Mouse (Mus musculus): ENCODE data around the gene 4930503B20Rik. TPM values are rescaled to one million over a fixed set of nuclear protein-coding genes. Genes with fewer than 3 reads are reported as not detected.

Gene 4930503B20Rik
- polyA plus RNA-seq, 1 experiment from 2014 or later: not detected

DNA sequence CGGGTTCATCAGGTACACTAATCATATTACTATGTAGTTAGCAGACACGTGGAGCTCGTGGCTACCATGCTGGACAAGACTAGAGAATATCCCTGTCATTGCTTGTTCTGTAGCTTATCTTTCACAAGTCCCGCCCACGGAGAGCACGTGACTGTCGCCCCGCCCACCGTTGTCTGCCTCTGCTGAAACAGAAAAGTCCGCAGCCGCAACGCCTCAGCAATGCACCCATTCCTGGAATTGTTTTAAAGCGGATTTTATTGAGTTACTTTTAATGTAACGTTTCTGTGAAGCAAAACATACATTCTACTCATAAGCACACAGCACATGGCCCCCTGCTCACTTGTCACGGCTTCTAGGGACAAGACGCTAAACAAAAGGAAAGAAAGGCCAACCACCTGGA, 28.5 kb upstream of the 4930503B20Rik start:
- Histone ChIP-seq H3K4me2 (no peak overlapping the region), H3K27me3 (replicated peaks) (peaks cover 17% of the 10 kb centered on the region), H3K36me3 (no peaks in the 10 kb centered on the region), H3K4me1 (peaks cover 6% of the 10 kb centered on the region), H3K9me3 (replicated peaks) (no peaks in the 10 kb centered on the region), H3K9ac (no peak overlapping the region), H3K4me3 (no peak overlapping the region), H3K27ac (no peak overlapping the region)
- ATAC-seq: no peak
- WGBS (ENCODE audit: insufficient replicate concordance): 82% methylated on average over 16 of the region's 16 CpGs

GRCm38 (mm10) chr3:146676193-146676592, 25.1 kb upstream of the 4930503B20Rik start:
- Histone ChIP-seq H3K36me3 (no peaks in the 10 kb centered on the region), H3K4me1 (no peaks in the 10 kb centered on the region), H3K27ac (no peak overlapping the region), H3K4me2 (no peak overlapping the region), H3K9me3 (replicated peaks) (no peaks in the 10 kb centered on the region), H3K9ac (no peak overlapping the region), H3K4me3 (no peak overlapping the region), H3K27me3 (replicated peaks) (no peaks in the 10 kb centered on the region)
- WGBS (ENCODE audit: insufficient replicate concordance): 63% methylated on average over 4 of the region's 4 CpGs
- no peak for ATAC-seq

- WGBS (ENCODE audit: insufficient replicate concordance): 64% methylated on average over 1 of the region's 1 CpGs
- H3K4me3 ChIP-seq: no peak overlapping the region
- ATAC-seq: no peak
- H3K27ac ChIP-seq: no peak overlapping the region
- no peaks in the 10 kb centered on the region for H3K9me3 ChIP-seq (replicated peaks)
- no peaks in the 10 kb centered on the region for H3K27me3 ChIP-seq (replicated peaks)
- no peaks in the 10 kb centered on the region for H3K4me1 ChIP-seq
- no peaks in the 10 kb centered on the region for H3K36me3 ChIP-seq
- no peak overlapping the region for H3K4me2 ChIP-seq
- H3K9ac ChIP-seq: no peak overlapping the region
These were observed 24.0 kb upstream of the 4930503B20Rik start for GRCm38 (mm10) chr3:146675101-146675500.

- Histone ChIP-seq H3K27me3 (replicated peaks) (no peaks in the 10 kb centered on the region), H3K9ac (no peak overlapping the region), H3K4me3 (no peak overlapping the region), H3K36me3 (no peaks in the 10 kb centered on the region), H3K9me3 (replicated peaks) (no peaks in the 10 kb centered on the region), H3K4me1 (no peaks in the 10 kb centered on the region), H3K4me2 (no peak overlapping the region), H3K27ac (no peak overlapping the region)
- ATAC-seq: no peak
- WGBS (ENCODE audit: insufficient replicate concordance): 54% methylated on average over 2 of the region's 2 CpGs
These were observed 20.0 kb upstream of the 4930503B20Rik start for GRCm38 (mm10) chr3:146671121-146671520.

DNA sequence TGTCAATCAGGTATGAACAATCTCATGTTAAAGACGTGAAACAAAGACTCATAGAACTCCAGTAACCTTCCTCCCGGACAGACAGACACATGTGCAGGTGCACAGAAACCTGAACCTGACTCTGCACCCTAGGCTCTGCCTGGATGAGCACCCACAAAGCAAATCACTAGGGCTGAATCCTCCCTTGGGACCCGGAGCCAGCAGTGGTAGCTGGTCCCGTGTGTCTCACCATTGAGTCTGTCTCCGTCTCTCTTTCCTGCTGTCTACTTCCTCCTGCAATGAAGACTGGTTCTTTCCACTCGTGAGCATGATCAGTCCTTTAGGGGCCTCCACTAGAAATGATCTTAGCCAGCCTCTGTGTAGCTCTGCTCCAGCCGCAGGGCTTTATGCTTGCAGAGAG, 10.8 kb upstream of the 4930503B20Rik start:
- Histone ChIP-seq H3K4me1 (no peaks in the 10 kb centered on the region), H3K9ac (no peak overlapping the region), H3K4me2 (no peak overlapping the region), H3K36me3 (no peaks in the 10 kb centered on the region), H3K27ac (no peak overlapping the region), H3K9me3 (replicated peaks) (no peaks in the 10 kb centered on the region), H3K27me3 (replicated peaks) (0 out of 2 replicates have a peak, but pooled peaks cover 4% of the 10 kb centered on the region), H3K4me3 (no peak overlapping the region)
- WGBS (ENCODE audit: insufficient replicate concordance): 60% methylated on average over 7 of the region's 7 CpGs
- ATAC-seq: no peak

GRCm38 (mm10) chr3:146661001-146661400, 9.9 kb upstream of the 4930503B20Rik start:
- Histone ChIP-seq H3K27ac (no peak overlapping the region), H3K4me1 (peaks cover under 1% of the 10 kb centered on the region), H3K4me3 (no peak overlapping the region), H3K27me3 (replicated peaks) (0 out of 2 replicates have a peak, but pooled peaks cover 4% of the 10 kb centered on the region), H3K9ac (no peak overlapping the region), H3K9me3 (replicated peaks) (no peaks in the 10 kb centered on the region), H3K36me3 (no peaks in the 10 kb centered on the region), H3K4me2 (no peak overlapping the region)
- 64% methylated on average over 6 of the region's 6 CpGs for WGBS (ENCODE audit: insufficient replicate concordance)
- ATAC-seq: no peak

DNA sequence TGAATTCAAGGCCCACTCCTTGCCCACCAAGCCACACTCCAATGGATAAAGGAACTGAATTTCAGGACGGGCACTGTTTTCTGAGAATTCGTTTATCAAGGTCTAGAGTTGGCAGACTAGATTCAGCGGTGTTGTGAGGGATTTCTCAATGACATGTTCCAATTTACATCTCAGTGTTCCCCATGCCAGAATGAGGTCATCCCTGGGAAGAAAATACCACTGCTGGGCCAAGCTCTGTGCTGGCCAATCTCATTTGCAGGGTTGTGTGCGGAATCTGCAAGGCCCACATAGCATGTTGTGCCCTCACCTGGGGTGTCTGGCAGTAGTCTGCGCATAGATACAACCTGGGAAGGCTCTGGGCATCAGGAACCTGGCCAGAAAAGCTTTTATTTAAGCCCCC, 8.2 kb upstream of the 4930503B20Rik start:
- Histone ChIP-seq H3K36me3 (no peaks in the 10 kb centered on the region), H3K4me1 (peaks cover 16% of the 10 kb centered on the region), H3K4me3 (no peak overlapping the region), H3K4me2 (no peak overlapping the region), H3K27ac (no peak overlapping the region), H3K27me3 (replicated peaks) (0 out of 2 replicates have a peak, but pooled peaks cover 4% of the 10 kb centered on the region), H3K9me3 (replicated peaks) (no peaks in the 10 kb centered on the region), H3K9ac (no peak overlapping the region)
- 84% methylated on average over 5 of the region's 5 CpGs for WGBS (ENCODE audit: insufficient replicate concordance)
- ATAC-seq: no peak

DNA sequence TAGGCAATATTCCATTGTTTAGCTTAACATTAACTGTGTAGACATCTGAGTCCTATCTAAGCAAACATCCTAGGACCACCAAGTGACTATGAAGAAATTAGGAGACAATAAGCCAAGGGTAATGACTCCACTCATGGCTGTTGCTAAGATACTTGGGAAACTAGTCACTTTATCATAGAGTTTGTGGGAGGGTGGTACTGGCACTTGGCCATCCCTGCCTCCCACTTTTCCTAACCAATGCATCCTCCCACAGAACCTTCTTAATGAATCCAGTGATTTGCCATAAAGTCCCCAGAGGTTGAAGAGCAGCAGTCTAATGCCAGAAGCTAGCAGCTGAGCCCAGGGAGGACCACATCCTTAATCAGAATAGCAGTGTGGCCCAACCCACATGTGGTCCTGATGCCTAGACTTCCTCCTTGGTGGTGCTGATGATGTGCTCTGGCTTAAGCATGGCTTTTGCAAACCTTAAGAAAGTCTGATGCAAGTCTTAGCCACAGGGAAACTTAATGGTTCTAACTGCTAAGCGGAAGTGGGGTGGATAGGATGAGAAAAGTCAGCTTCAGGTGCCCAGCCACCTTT, 7.0 kb upstream of the 4930503B20Rik start:
- ATAC-seq: no peak
- no peak overlapping the region for H3K4me3 ChIP-seq
- peaks cover 28% of the 10 kb centered on the region for H3K4me1 ChIP-seq
- WGBS (ENCODE audit: insufficient replicate concordance): 82% methylated on average over 1 of the region's 1 CpGs
- no peaks in the 10 kb centered on the region for H3K36me3 ChIP-seq
- H3K9ac ChIP-seq: no peak overlapping the region
- H3K4me2 ChIP-seq: no peak overlapping the region
- H3K27ac ChIP-seq: no peak overlapping the region
- H3K9me3 ChIP-seq (replicated peaks): no peaks in the 10 kb centered on the region
- 0 out of 2 replicates have a peak, but pooled peaks cover 4% of the 10 kb centered on the region for H3K27me3 ChIP-seq (replicated peaks)

GRCm38 (mm10) chr3:146657433-146657832, 6.3 kb upstream of the 4930503B20Rik start:
- Histone ChIP-seq H3K27me3 (replicated peaks) (0 out of 2 replicates have a peak, but pooled peaks cover 4% of the 10 kb centered on the region), H3K4me1 (peaks cover 35% of the 10 kb centered on the region), H3K9me3 (replicated peaks) (no peaks in the 10 kb centered on the region), H3K4me3 (no peak overlapping the region), H3K36me3 (no peaks in the 10 kb centered on the region), H3K27ac (no peak overlapping the region), H3K4me2 (no peak overlapping the region), H3K9ac (no peak overlapping the region)
- WGBS (ENCODE audit: insufficient replicate concordance): 76% methylated on average over 5 of the region's 5 CpGs
- ATAC-seq: no peak

DNA sequence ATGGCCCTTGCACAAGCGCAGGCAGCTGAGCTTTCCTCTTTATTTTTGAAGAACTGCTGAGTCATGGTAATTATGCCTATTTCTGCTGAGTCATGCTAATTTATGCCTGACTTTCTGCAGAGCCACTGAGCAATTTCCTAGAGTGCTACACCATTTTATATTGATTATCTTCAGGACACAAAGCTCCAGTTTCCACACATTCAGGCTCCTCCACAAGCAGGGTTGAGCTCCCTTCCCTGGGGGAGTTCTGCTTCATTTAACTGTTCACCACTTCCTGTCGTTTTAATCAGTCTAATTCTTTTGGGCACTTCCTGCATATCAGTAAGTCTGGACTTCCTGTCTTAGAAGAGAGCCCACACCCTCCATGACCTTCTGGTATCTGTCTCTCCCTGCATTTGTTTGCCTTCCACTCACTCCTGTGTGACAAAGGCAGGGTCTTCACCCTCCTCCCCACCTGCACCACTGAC, 4.0 kb upstream of the 4930503B20Rik start:
- Histone ChIP-seq H3K27ac (peak overlapping the region; percentile 94), H3K27me3 (replicated peaks) (no peaks in the 10 kb centered on the region), H3K4me3 (no peak overlapping the region), H3K9me3 (replicated peaks) (no peaks in the 10 kb centered on the region), H3K4me2 (peak overlapping the region; percentile 48), H3K9ac (peak overlapping the region; percentile 15; the same call in 1 of the 2 replicates), H3K4me1 (peaks cover 37% of the 10 kb centered on the region), H3K36me3 (no peaks in the 10 kb centered on the region)
- peak; percentile 80 for ATAC-seq
- WGBS (ENCODE audit: insufficient replicate concordance): 22% methylated on average over 2 of the region's 2 CpGs

GRCm38 (mm10) chr3:146653692-146654091, 2.6 kb upstream of the 4930503B20Rik start:
- H3K4me1 ChIP-seq: peaks cover 37% of the 10 kb centered on the region
- peak overlapping the region; percentile 58 for H3K4me2 ChIP-seq
- no peaks in the 10 kb centered on the region for H3K9me3 ChIP-seq (replicated peaks)
- peak overlapping the region; percentile 13; the same call in 1 of the 2 replicates for H3K4me3 ChIP-seq
- H3K36me3 ChIP-seq: no peaks in the 10 kb centered on the region
- peak overlapping the region; percentile 84 for H3K27ac ChIP-seq
- peak overlapping the region; percentile 54 for H3K9ac ChIP-seq
- WGBS (ENCODE audit: insufficient replicate concordance): 33% methylated on average over 6 of the region's 6 CpGs
- no peaks in the 10 kb centered on the region for H3K27me3 ChIP-seq (replicated peaks)
- ATAC-seq: peak; percentile 94

- H3K27ac ChIP-seq: no peak overlapping the region
- H3K36me3 ChIP-seq: no peaks in the 10 kb centered on the region
- 84% methylated on average over 5 of the region's 5 CpGs for WGBS (ENCODE audit: insufficient replicate concordance)
- H3K9ac ChIP-seq: no peak overlapping the region
- H3K4me3 ChIP-seq: no peak overlapping the region
- no peak for ATAC-seq
- H3K4me2 ChIP-seq: no peak overlapping the region
- no peaks in the 10 kb centered on the region for H3K9me3 ChIP-seq (replicated peaks)
- peaks cover 37% of the 10 kb centered on the region for H3K4me1 ChIP-seq
- no peaks in the 10 kb centered on the region for H3K27me3 ChIP-seq (replicated peaks)
These were observed 1.3 kb upstream of the 4930503B20Rik start for GRCm38 (mm10) chr3:146652431-146652830.

- 69% methylated on average over 10 of the region's 10 CpGs for WGBS (ENCODE audit: insufficient replicate concordance)
- no peak for ATAC-seq
These were observed 401 bp downstream of the 4930503B20Rik start for GRCm38 (mm10) chr3:146650716-146651115.

More at GRCm38 (mm10) chr3:146650716-146651115, 401 bp downstream of the 4930503B20Rik start:
- Histone ChIP-seq H3K27me3 (replicated peaks) (peaks cover 5% of the 10 kb centered on the region), H3K4me1 (peaks cover 34% of the 10 kb centered on the region), H3K27ac (no peak overlapping the region), H3K4me2 (no peak overlapping the region), H3K9ac (no peak overlapping the region), H3K4me3 (no peak overlapping the region), H3K36me3 (no peaks in the 10 kb centered on the region), H3K9me3 (replicated peaks) (no peaks in the 10 kb centered on the region)

All from liver, embryonic 12.5 days (tissue).